Mouse (Mus musculus) left cerebral cortex, postnatal 14 days (tissue): ENCODE results near the gene Pygo2. TPM values are rescaled to one million over a fixed set of nuclear protein-coding genes. Genes with fewer than 3 reads are reported as not detected.
A peak's percentile ranks its signal among the peaks of the same experiment; 100 is the strongest.

Experiments
- DNase-seq, 2 experiments: peaks; one replicate each; pipeline ENCODE4 v3.0.0; 2021 to 2022; ENCODE audit warnings: low spot score in 2 of 2, mixed read lengths in 1 of 2
- intact Hi-C: fragments of 180-260 bp; cut with DNase I; formaldehyde crosslinking; loops from one replicate; pipeline ENCODE4 v1.15.1; 2025
- total RNA-seq, 2 experiments: library from RNA; stranded (reverse); gene quantifications; 2 replicates each; pipeline ENCODE4 v1.2.3; 2021

The Pygo2 gene
- total RNA-seq, 2 experiments from 2014 or later, result 52.7 to 60.6 TPM

GRCm38 (mm10) chr3:89391663-89392511 is 38.1 kb upstream of the Pygo2 start:
- intact Hi-C loops, result no loop called here
- DNase-seq, result peak in 1 of 2 experiments; percentile 48

DNA sequence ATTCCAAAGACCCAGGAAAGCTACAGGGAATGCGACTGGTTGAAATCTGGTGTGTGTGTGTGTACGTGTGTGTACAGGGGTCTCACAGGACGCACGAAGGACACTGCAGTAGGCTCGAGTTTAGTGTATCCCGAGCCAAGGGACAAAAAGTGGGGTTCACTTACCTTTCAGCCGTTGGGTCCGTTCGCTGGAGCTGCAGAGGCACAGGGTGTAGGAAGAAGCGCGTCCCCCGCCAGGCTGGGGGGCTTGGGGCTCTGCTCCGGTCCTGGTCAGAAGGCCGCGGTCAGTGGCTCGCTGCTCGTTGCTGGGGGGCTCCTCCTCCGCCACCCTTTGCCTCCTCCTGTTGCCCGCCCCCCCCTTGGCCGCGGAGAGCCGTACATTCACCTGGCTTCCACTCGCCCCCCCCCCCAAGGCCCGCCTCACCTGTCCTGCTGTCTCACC is 37.1 kb upstream of the Pygo2 start:
- intact Hi-C loops, result no loop called here
- no peak for DNase-seq

GRCm38 (mm10) chr3:89393605-89394004 is 36.4 kb upstream of the Pygo2 start:
- intact Hi-C loops, result no loop called here
- peak; percentile 95 to 97 for DNase-seq

DNA sequence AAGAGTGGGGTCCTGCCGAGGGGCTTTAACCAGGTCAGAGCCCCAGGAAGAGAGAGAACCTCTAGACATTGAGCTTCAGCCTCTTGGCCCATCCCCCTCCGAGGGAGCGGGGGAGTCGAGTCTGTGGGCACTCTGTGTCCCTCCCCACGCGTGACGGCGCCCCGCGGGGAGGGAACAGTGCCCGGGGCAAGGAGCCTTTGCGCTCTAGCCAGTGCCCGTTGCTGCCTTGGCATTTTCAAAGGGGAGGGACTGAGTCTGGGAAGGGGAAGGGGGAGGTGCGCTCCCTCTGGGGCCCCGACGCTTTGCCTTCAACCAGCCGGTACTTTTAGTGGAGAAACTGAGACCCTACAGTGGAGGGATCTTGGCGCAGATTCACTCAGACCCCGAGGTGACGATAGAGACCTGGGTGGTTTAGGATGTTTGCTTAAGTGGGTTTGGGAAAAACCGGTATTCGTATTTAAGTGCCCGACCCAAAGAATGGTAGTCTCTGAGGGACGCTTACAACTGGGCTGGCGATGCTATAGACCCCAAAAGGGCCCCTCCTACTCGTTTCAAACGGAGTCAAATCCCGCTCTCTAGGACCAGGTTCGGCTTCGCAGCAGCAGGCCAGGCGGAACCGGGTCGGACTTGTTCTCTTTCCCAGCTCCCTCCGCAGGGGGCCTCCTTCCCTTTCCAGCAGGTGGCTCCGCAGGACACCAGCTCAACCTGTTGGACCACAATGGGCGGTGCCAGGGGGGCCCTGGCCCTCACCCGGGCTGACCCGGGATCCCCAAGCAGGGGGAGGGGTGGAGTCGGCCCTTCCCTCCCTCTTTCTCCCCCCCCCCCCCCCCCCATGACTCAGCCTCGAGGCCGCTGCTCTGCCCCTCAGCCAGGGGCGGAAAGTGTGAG is 35.8 kb upstream of the Pygo2 start, which contains the start of gene Zbtb7b:
TSS of gene Zbtb7b (minus strand) at position 771 of the 888 bp plus-strand sequence.
- intact Hi-C loops, result no loop called here

DNA sequence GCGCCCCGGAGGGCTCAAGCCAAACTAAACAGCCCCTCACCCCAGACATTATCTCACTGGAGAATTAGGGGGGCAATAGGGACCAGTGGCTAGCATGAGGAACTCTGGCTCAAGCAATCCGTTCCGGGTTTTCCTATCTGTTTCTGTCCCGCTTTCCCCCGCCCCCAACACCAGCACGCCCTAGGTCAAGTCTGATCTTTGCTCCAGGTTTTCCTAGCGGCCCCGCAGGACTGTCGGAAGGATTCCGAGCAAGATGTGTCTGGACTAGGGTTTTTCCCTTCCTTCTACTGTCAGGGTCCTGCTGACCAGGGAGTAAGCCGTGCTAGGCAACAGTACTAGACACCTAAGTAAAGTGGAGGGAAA is 35.1 kb upstream of the Pygo2 start:
- intact Hi-C loops, result no loop called here
- DNase-seq, result peak; percentile 60 to 69

More for the DNA sequence above, 35.8 kb upstream of the Pygo2 start, which contains the start of gene Zbtb7b:
- peak; percentile 49 to 67 for DNase-seq

DNA sequence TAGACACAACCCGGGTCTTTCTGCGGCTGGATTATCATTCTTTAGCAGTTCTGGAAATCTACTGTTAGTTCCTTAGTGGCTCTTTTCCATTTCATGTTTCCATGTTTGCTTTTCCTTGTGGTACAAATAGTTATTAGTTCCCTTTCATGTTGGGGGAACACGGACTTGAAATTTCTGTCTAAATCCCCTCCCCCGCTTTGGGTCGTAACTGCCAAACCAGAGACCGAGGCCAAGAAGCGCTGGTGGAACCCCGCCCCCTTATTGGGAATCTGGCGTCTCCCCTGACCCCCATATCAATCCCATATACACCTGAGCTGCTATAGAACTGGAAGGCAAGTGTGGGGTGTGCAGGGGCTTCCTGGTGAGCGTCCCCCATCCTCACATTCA is 34.6 kb upstream of the Pygo2 start:
- DNase-seq, result no peak
- intact Hi-C loops, result no loop called here

GRCm38 (mm10) chr3:89395806-89396653 is 34.0 kb upstream of the Pygo2 start:
- intact Hi-C loops, result no loop called here
- DNase-seq, result peak; percentile 33 to 64

- no peak for DNase-seq
- intact Hi-C loops, result no loop called here
Observed at GRCm38 (mm10) chr3:89396654-89397005, 33.4 kb upstream of the Pygo2 start.

- intact Hi-C loops, result no loop called here
- no peak for DNase-seq
Observed at GRCm38 (mm10) chr3:89401329-89401728, 28.7 kb upstream of the Pygo2 start.

- intact Hi-C loops, result no loop called here
- DNase-seq, result no peak
Observed at GRCm38 (mm10) chr3:89402693-89403092, 27.3 kb upstream of the Pygo2 start, which contains the start of gene Lenep. Gene Lenep, minus strand, starts transcription at chr3:89402793.

- no peak for DNase-seq
- intact Hi-C loops, result no loop called here
Observed at GRCm38 (mm10) chr3:89406887-89407286, 23.1 kb upstream of the Pygo2 start.

- intact Hi-C loops, result no loop called here
- no peak for DNase-seq
Observed at GRCm38 (mm10) chr3:89408448-89408847, 21.6 kb upstream of the Pygo2 start.

GRCm38 (mm10) chr3:89409701-89410100 is 20.3 kb upstream of the Pygo2 start:
- DNase-seq, result no peak

DNA sequence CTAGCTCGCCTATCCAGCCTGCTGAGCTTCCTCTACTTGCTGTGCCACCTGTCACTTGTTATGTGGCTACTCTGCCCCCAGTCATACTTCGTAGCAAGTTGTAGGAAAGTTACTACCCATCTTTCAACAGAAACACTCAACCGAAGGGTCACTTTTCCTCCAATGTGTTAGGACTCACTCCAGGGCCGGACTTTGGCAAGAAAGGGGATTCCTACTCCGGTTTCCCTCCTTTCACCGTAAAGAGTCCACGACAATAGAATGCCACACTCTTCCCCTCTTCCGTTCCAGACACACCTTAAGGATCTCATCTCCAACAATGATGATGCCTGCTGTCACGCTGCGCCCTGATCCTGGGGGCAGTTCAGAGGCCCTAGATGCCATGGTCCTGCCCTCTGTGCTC is 19.1 kb upstream of the Pygo2 start:
- no peak for DNase-seq
- intact Hi-C loops, result no loop called here

More at GRCm38 (mm10) chr3:89409701-89410100, 20.3 kb upstream of the Pygo2 start:
- intact Hi-C loops, result no loop called here

GRCm38 (mm10) chr3:89411490-89412393 is 18.3 kb upstream of the Pygo2 start, which contains the start of gene Flad1:
Gene Flad1, minus strand, starts transcription at chr3:89411870.
- peak; percentile 100 for DNase-seq
- intact Hi-C loops, result no loop called here

- intact Hi-C loops, result no loop called here
- DNase-seq, result no peak
Observed at GRCm38 (mm10) chr3:89416158-89416557, 13.9 kb upstream of the Pygo2 start.

- no peak for DNase-seq
- intact Hi-C loops, result no loop called here
Observed at GRCm38 (mm10) chr3:89417131-89417530, 12.9 kb upstream of the Pygo2 start.

- DNase-seq, result no peak
Observed at GRCm38 (mm10) chr3:89417840-89418169, 12.2 kb upstream of the Pygo2 start.

More at GRCm38 (mm10) chr3:89417840-89418169, 12.2 kb upstream of the Pygo2 start:
- intact Hi-C loops, result no loop called here
